Mouse (Mus musculus) olfactory bulb, adult 2 months (tissue): ENCODE data around the gene Sik2.

Experiments
- CTCF ChIP-seq: fragments of 200-500 bp; IDR thresholded peaks from 2 replicates; pipeline ENCODE4 v1.5.1; 2012; ENCODE audit warnings: low read depth, mild to moderate bottlenecking, low read length, moderate library complexity; ENCODE audit not compliant: insufficient read depth
- POLR2A ChIP-seq: fragments of 200-500 bp; IDR thresholded peaks from 2 replicates; pipeline ENCODE4 v1.6.1; 2012; ENCODE audit warnings: mild to moderate bottlenecking, low read depth, low read length, moderate library complexity; ENCODE audit not compliant: insufficient read depth

DNA sequence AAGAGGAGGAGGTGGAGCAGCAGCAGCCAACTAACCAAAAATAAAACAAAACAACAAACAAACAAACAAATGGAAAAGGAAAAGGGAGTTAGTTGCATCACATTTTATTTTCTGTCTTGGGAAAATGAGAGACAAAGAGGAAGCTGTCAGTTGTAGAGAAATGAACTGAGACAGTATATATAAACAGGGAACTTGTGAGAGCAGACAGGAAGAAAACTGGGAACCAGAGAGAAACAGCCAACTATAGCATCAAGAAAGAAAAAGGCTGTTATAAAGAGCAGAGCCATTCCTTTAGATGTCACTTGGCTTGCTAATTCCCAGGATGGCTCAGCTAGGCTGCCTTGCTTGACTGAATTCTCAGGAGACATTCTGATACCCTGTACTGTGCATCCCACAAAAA lies 43.5 kb downstream of the Sik2 start:
- TF ChIP-seq CTCF (no peak), POLR2A (no peak)
